In genomic region chr7:99384101-99384611, GRCm38 (mm10) we compare ENCODE assay signal across 8 mouse cellular contexts. TPM values are rescaled to one million over a fixed set of nuclear protein-coding genes. Genes with fewer than 3 reads are reported as not detected.
A peak's percentile ranks its signal among the peaks of the same experiment; 100 is the strongest.
DNase-seq lines count a peak whose midpoint lies in the region; ATAC-seq lines count a peak whose summit lies in the region.

No protein-coding gene starts in this region.

- DNase-seq in cerebellum, adult 9-11 months: peak; percentile 39
- DNase-seq in cerebellum, postnatal 10 days: no peak
- DNase-seq in kidney, postnatal 10 days: peak; percentile 70
- DNase-seq in frontal cortex, adult 2 months (ENCODE audit: extremely low spot score in 1 of 2, low spot score in 1 of 2): no peak
- no peak for DNase-seq in left cerebral cortex, adult 8-10 months (ENCODE audit: low spot score in 2 of 2)

- WGBS in heart, embryonic 14.5 days: 10% methylated on average over 4 of the region's 4 CpGs
- 19% methylated on average over 4 of the region's 4 CpGs for WGBS in midbrain, embryonic 15.5 days

- H3K4me3 ChIP-seq in heart, embryonic 14.5 days (ENCODE audit: control insufficient read depth in 1 of 2, insufficient read depth in 1 of 2, low read depth in 1 of 2, low read length in 2 of 2): peak overlapping the region; percentile 84 to 90
- H3K4me3 ChIP-seq in midbrain, embryonic 15.5 days: peak overlapping the region; percentile 83

- peak overlapping the region; percentile 96 for H3K9ac ChIP-seq in heart, embryonic 14.5 days (ENCODE audit: low read length)
- peak overlapping the region; percentile 87 for H3K9ac ChIP-seq in midbrain, embryonic 15.5 days

- peaks cover 20% of the 10 kb centered on the region for H3K36me3 ChIP-seq in heart, embryonic 14.5 days (ENCODE audit: control insufficient read depth, insufficient read depth, low read length)
- H3K36me3 ChIP-seq in midbrain, embryonic 15.5 days (replicated peaks): no peaks in the 10 kb centered on the region; the same call in 1 of the 2 replicates

- H3K27me3 ChIP-seq in heart, embryonic 14.5 days (ENCODE audit: control insufficient read depth, insufficient read depth, low read length): no peaks in the 10 kb centered on the region
- no peaks in the 10 kb centered on the region for H3K27me3 ChIP-seq in midbrain, embryonic 15.5 days (replicated peaks)

- peak; percentile 10; the same call in 1 of the 2 replicates for ATAC-seq in heart, embryonic 14.5 days (ENCODE audit: insufficient number of reproducible peaks, insufficient read depth, low FRiP score, low read depth)
- no peak for ATAC-seq in midbrain, embryonic 15.5 days (replicated peaks)
- ATAC-seq in erythroblast, adult 5-6 weeks (replicated peaks; ENCODE audit: low FRiP score, poor library complexity, severe bottlenecking): no peak

- H3K27ac ChIP-seq in heart, embryonic 14.5 days (replicated peaks in 1 of 2; ENCODE audit: control insufficient read depth in 1 of 2, insufficient read depth in 1 of 2, low read depth in 2 of 2, low read length in 2 of 2): peak overlapping the region; percentile 86 to 92
- H3K27ac ChIP-seq in midbrain, embryonic 15.5 days: peak overlapping the region; percentile 51; the same call in 1 of the 2 replicates

- peaks cover 46 to 59% of the 10 kb centered on the region in 2 experiments for H3K4me1 ChIP-seq in heart, embryonic 14.5 days (ENCODE audit: control insufficient read depth in 2 of 2, insufficient read depth in 2 of 2, low read length in 2 of 2)
- peaks cover 55% of the 10 kb centered on the region for H3K4me1 ChIP-seq in midbrain, embryonic 15.5 days

- H3K4me2 ChIP-seq in heart, embryonic 14.5 days (ENCODE audit: low read length): peak overlapping the region; percentile 87
- H3K4me2 ChIP-seq in midbrain, embryonic 15.5 days: peak overlapping the region; percentile 85

- no peaks in the 10 kb centered on the region for H3K9me3 ChIP-seq in heart, embryonic 14.5 days (ENCODE audit: control insufficient read depth, low read length)
- H3K9me3 ChIP-seq in midbrain, embryonic 15.5 days: no peaks in the 10 kb centered on the region

RNA-seq across cellular contexts. Expression of gene Gdpd5, which starts 2.9 kb away (rescaled TPM):
- polyA plus RNA-seq in heart, embryonic 14.5 days (2014; fragmentation: Nextera tagmentation; extraction: Ambion mirVana): 24.9 and 25.5 TPM in 2 replicates
- polyA plus RNA-seq in midbrain, embryonic 15.5 days (2015; fragmentation: Nextera tagmentation; extraction: Ambion mirVana): 51.8 and 53.3 TPM in 2 replicates
- polyA plus RNA-seq in frontal cortex, adult 2 months (2012; rRNA removed): 54.1 and 66.2 TPM in 2 replicates
- total RNA-seq in left cerebral cortex, adult 8-10 months (2022): 10 to 100 TPM; 38.3 to 48.7 (median 40.9) TPM
- not detected in 2 replicates for total RNA-seq in erythroblast, adult 5-6 weeks (2015; ENCODE audit: low replicate concordance)
- 0.28 TPM in 1 of 2 replicates, not detected in the other for total RNA-seq in erythroblast, adult 5-6 weeks (2017; ENCODE audit: low replicate concordance)

RNA-seq across cellular contexts. Expression of gene Serpinh1, which starts 31.1 kb away (rescaled TPM):
- polyA plus RNA-seq in heart, embryonic 14.5 days (2014; fragmentation: Nextera tagmentation; extraction: Ambion mirVana): 401 and 427 TPM in 2 replicates
- 235 and 259 TPM in 2 replicates for polyA plus RNA-seq in midbrain, embryonic 15.5 days (2015; fragmentation: Nextera tagmentation; extraction: Ambion mirVana)
- 27.5 and 31.8 TPM in 2 replicates for polyA plus RNA-seq in frontal cortex, adult 2 months (2012; rRNA removed)
- 10 to 100 TPM; 14.7 to 18.3 (median 16.6) TPM for total RNA-seq in left cerebral cortex, adult 8-10 months (2022)
- total RNA-seq in erythroblast, adult 5-6 weeks (2015; ENCODE audit: low replicate concordance): not detected in 2 replicates
- total RNA-seq in erythroblast, adult 5-6 weeks (2017; ENCODE audit: low replicate concordance): 0.09 and 2.4 TPM in 2 replicates

Comparison
In these comparisons a context has a peak if more than half of its experiments do, and no peak if none do; other contexts are left out.
1. DNase-seq: peak in cerebellum, adult 9-11 months (single experiment) and kidney, postnatal 10 days (single experiment); none in cerebellum, postnatal 10 days (0 of 2), frontal cortex, adult 2 months (0 of 2) and left cerebral cortex, adult 8-10 months (0 of 2).